Mouse (Mus musculus): ENCODE data around the gene Inpp5d. TPM values are rescaled to one million over a fixed set of nuclear protein-coding genes. Genes with fewer than 3 reads are reported as not detected.

The Inpp5d gene
- polyA plus RNA-seq, 1 experiment: 1.6 TPM

DNA sequence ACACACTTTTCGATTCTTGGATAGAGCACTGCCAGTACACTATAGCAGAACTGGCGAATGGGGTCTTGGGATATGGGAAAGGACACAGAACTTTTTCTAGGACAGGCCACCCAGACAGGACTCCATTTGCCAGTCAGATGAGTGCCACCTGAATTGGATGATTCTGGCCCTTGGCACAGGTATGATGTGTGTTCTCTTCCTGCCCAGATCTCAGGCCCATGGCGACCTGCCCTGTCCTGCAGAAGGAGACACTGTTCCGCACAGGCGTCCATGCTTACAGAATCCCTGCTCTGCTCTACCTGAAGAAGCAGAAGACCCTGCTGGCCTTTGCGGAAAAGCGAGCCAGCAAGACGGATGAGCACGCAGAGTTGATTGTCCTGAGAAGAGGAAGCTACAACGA is 25.4 kb upstream of the Inpp5d start:
- TF ChIP-seq POLR2A (IDR thresholded peaks at IDR 0.05; ENCODE audit: low read depth, low read length) (no peak), CTCF (IDR thresholded peaks at IDR 0.05; ENCODE audit: borderline replicate concordance, insufficient read depth, low read length) (no peak)
- Histone ChIP-seq H3K27ac (ENCODE audit: insufficient read depth, low read length) (no peak overlapping the region), H3K4me3 (ENCODE audit: insufficient read depth, low read length) (no peak overlapping the region), H3K4me1 (ENCODE audit: control insufficient read depth, insufficient read depth, low read length) (0 out of 2 replicates have a peak, but pooled peaks cover 2% of the 10 kb centered on the region)

- Histone ChIP-seq H3K4me3 (ENCODE audit: insufficient read depth, low read length) (no peak overlapping the region), H3K27ac (ENCODE audit: insufficient read depth, low read length) (no peak overlapping the region), H3K4me1 (ENCODE audit: control insufficient read depth, insufficient read depth, low read length) (no peaks in the 10 kb centered on the region)
- TF ChIP-seq CTCF (IDR thresholded peaks at IDR 0.05; ENCODE audit: borderline replicate concordance, insufficient read depth, low read length) (no peak), POLR2A (IDR thresholded peaks at IDR 0.05; ENCODE audit: low read depth, low read length) (no peak)
Observed at GRCm38 (mm10) chr1:87600533-87600932, 19.6 kb upstream of the Inpp5d start.

- no peak overlapping the region for H3K27ac ChIP-seq (ENCODE audit: insufficient read depth, low read length)
- H3K4me3 ChIP-seq (ENCODE audit: insufficient read depth, low read length): no peak overlapping the region
- no peaks in the 10 kb centered on the region for H3K4me1 ChIP-seq (ENCODE audit: control insufficient read depth, insufficient read depth, low read length)
- no peak for TF ChIP-seq POLR2A (IDR thresholded peaks at IDR 0.05; ENCODE audit: low read depth, low read length)
- TF ChIP-seq CTCF (IDR thresholded peaks at IDR 0.05; ENCODE audit: borderline replicate concordance, insufficient read depth, low read length): no peak
Observed at GRCm38 (mm10) chr1:87601801-87602200, 18.3 kb upstream of the Inpp5d start.

GRCm38 (mm10) chr1:87603389-87603788 is 16.7 kb upstream of the Inpp5d start:
- H3K4me3 ChIP-seq (ENCODE audit: insufficient read depth, low read length): no peak overlapping the region
- TF ChIP-seq POLR2A (IDR thresholded peaks at IDR 0.05; ENCODE audit: low read depth, low read length): no peak
- TF ChIP-seq CTCF (IDR thresholded peaks at IDR 0.05; ENCODE audit: borderline replicate concordance, insufficient read depth, low read length): no peak
- H3K4me1 ChIP-seq (ENCODE audit: control insufficient read depth, insufficient read depth, low read length): no peaks in the 10 kb centered on the region
- H3K27ac ChIP-seq (ENCODE audit: insufficient read depth, low read length): no peak overlapping the region

DNA sequence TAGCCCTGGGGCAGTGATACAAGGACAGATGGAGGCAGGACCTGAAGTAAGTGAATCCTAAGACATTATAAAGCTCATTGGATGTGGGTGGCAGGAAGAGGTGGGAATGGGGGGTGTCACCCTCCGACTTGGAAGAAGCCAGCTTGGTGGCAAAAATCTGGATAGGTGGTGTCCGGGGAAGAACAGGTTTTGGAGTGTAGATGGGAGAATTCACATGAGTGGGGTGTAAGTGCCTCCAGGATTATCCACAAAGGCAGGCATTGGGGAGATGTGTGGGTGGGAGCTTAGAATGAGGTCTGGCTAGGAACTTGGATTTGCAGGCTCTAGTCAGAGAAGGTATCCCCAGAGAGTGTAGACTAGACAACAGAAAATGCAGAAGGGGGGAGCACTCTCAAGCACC is 14.8 kb upstream of the Inpp5d start:
- Histone ChIP-seq H3K4me1 (ENCODE audit: control insufficient read depth, insufficient read depth, low read length) (no peaks in the 10 kb centered on the region), H3K4me3 (ENCODE audit: insufficient read depth, low read length) (no peak overlapping the region), H3K27ac (ENCODE audit: insufficient read depth, low read length) (no peak overlapping the region)
- no peak for TF ChIP-seq POLR2A (IDR thresholded peaks at IDR 0.05; ENCODE audit: low read depth, low read length)

- no peak overlapping the region for H3K4me3 ChIP-seq (ENCODE audit: insufficient read depth, low read length)
- no peaks in the 10 kb centered on the region for H3K4me1 ChIP-seq (ENCODE audit: control insufficient read depth, insufficient read depth, low read length)
- H3K27ac ChIP-seq (ENCODE audit: insufficient read depth, low read length): no peak overlapping the region
- no peak for TF ChIP-seq POLR2A (IDR thresholded peaks at IDR 0.05; ENCODE audit: low read depth, low read length)
Observed at GRCm38 (mm10) chr1:87607385-87608091, 12.6 kb upstream of the Inpp5d start.

DNA sequence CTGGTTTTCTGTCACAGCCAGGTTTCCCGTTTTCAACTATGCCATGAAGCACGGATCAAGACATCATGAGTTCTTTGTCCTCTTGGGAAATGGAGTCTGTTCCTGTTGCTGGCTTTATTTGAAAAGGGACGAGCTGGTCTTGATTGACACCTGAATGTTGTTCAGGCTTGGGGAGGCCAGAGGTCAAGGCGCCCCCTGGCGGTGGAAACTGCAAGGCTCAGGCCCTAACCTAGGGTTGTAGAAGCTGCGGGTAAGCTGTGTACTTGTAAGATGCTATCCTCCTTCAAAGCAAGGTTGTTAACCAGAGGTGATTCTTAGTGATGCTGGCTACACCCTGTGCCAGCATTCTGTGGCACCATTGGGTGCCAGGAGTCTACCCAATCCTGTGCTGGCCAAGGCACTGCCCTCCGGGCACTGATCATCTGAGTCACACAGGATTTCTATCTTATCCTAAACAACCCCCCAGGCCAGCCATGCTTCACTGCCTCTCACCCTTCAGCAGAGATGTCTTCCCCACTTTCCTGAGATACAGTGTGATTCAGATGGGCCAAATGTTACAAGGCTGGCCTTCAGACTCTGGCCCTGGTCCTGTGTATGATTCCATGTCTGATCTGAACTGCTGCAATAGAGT is 11.6 kb upstream of the Inpp5d start:
- no peaks in the 10 kb centered on the region for H3K4me1 ChIP-seq (ENCODE audit: control insufficient read depth, insufficient read depth, low read length)
- peak; percentile 66 for TF ChIP-seq CTCF (IDR thresholded peaks at IDR 0.05; ENCODE audit: borderline replicate concordance, insufficient read depth, low read length)
- TF ChIP-seq POLR2A (IDR thresholded peaks at IDR 0.05; ENCODE audit: low read depth, low read length): no peak
- H3K4me3 ChIP-seq (ENCODE audit: insufficient read depth, low read length): no peak overlapping the region
- H3K27ac ChIP-seq (ENCODE audit: insufficient read depth, low read length): no peak overlapping the region

DNA sequence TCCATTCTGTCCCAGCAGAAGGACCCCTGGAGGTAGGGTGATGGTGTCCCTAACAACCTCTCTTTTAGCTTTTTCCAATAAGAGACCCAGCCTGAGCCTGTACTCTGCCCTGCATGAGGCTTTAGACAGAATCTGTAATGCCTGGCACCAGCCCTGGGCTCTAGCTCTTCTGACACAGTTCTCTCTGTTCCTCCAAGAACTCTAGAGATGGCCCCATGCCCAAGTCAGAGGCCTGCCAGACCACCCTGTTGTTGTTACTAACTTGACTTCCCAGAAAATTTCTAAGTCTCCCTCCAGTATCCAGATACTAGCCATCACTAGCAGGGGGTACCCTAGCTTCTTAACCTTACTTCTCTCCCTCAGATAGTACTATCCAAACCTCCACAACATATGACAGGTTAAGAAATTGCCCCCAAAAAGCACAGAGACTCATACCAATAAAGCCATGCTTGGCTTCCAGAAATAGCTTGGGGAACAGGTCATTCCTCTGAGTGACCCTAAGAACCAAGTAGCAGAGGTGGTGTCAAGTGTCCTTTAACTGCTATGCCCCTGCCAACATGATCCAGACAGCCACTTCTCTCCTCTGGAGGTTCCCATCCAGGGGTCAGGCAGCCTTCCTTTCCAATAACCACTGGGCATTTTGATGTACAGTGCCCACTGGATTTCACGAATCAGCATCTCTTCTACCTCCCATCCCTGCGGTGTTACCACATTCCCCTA is 5.4 kb upstream of the Inpp5d start:
- Histone ChIP-seq H3K4me3 (ENCODE audit: insufficient read depth, low read length) (no peak overlapping the region), H3K27ac (ENCODE audit: insufficient read depth, low read length) (no peak overlapping the region), H3K4me1 (ENCODE audit: control insufficient read depth, insufficient read depth, low read length) (no peaks in the 10 kb centered on the region)
- TF ChIP-seq CTCF (IDR thresholded peaks at IDR 0.05; ENCODE audit: borderline replicate concordance, insufficient read depth, low read length) (no peak), POLR2A (IDR thresholded peaks at IDR 0.05; ENCODE audit: low read depth, low read length) (no peak)

DNA sequence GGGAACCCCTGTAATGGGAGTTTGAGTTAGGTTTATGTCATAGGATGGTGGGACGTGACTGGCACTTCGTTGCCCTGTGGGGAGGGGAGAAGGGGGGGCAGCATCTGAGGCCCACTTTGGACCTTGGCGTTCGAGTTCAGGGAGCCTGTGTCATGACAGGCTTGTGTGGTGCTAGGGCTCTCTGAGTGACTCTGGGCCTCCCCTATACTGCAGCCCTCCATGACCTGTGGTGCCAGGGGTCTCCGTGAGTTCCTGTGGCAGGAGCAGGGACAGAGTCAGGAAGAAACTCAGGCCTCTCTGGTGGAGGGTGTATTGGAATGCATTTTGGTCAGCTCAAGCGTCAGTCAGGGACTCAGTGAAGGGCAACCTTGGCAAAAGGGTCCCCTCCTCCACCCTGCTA is 581 bp downstream of the Inpp5d start:
- TF ChIP-seq CTCF (IDR thresholded peaks at IDR 0.05; ENCODE audit: borderline replicate concordance, insufficient read depth, low read length) (no peak), POLR2A (IDR thresholded peaks at IDR 0.05; ENCODE audit: low read depth, low read length) (no peak)
- H3K4me1 ChIP-seq (ENCODE audit: control insufficient read depth, insufficient read depth, low read length): peaks cover 2% of the 10 kb centered on the region; the same call in 1 of the 2 replicates
- no peak overlapping the region for H3K27ac ChIP-seq (ENCODE audit: insufficient read depth, low read length)
- H3K4me3 ChIP-seq (ENCODE audit: insufficient read depth, low read length): no peak overlapping the region
